Mouse (Mus musculus) cerebellum, postnatal 14 days (tissue): ENCODE data around the gene Rgs2.

ENCODE experiments used
- DNase-seq, 2 experiments: peaks; one replicate each; pipeline ENCODE4 v3.0.0; 2021; ENCODE audit warnings: mixed read lengths in 2 of 2

Gene Rgs2

DNA sequence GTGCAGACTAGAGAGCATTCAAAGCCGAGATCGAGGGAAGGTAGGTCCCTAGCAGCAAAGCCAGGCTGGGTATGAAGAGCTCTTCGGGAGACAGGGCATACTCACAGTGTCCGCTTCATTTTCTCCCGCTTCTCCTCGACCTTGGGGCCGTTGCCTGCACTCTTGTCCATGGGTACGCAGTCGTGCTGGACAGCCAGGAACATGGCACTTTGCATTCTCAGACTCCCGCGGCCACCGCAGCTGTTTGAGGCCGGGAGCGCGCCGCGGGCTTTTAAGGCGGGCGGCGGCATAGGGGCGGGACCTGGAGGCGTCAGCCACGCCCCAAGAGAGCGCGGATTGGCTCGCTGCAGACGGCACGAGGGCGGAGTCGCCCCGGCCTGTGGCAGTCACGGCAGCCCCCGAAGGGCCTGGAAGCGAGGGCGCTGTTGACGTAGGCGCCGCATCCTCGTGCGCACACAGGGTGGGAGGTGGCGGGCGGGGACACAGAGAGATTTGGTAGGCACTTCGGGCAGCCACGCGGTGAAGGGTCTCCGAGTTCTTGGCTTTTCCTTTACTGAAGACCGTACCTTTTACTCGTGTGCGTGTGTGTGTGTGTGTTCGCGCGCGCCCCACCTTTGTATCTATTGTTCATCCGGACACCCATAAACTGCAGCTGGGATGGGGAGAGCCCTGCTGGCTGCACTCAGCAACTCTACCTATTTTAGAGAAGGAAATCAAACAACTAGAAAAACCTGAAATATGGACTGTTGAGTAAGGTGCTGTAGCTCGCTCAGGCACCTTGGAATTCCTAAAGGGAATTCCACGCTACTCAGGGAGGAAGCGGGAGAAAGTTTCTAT, at the start of gene Rgs2:
TSS of gene Rgs2 (minus strand) at position 258 of the 837 bp plus-strand sequence.
- DNase-seq, result peak; percentile 97 to 99

DNA sequence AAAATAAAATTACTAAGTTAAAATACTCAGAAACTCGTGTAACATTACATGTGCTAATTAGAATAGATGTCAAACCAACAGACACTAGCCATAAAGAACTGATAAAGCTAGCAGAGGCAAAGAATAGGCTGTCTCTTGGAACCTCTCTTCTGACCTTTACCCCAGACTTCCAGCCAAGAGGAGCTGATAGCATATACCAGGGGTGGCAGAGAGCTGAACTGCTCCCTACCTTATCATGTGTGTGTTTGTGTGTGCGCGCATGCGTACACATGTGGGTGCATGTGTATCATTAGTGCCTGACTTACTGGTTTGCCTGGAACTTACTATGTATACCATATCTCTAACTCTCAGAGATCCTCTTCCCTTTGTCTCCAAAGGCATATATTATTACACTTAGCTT, 49.4 kb upstream of the Rgs2 start:
- no peak for DNase-seq

DNA sequence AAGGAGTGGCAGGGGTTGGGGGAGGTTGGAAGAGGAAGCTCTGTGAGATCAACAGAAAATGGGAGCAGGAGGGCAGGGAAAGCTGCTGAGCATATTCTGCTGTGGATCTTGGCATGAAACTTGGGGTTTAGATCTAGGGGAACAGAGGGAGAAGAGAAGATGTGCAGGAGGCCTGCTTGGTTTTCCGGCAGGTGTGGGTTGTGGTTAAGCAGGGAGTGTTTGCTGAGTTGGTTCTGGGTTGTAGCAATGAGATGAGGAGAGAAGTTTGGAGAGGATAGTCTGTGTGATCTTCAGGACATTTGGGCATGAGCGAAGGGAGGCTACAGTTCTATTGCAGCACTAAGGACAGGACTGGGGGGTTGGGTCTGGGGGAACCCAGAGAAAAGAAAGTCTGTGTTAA, 37.9 kb upstream of the Rgs2 start:
- no peak for DNase-seq

DNA sequence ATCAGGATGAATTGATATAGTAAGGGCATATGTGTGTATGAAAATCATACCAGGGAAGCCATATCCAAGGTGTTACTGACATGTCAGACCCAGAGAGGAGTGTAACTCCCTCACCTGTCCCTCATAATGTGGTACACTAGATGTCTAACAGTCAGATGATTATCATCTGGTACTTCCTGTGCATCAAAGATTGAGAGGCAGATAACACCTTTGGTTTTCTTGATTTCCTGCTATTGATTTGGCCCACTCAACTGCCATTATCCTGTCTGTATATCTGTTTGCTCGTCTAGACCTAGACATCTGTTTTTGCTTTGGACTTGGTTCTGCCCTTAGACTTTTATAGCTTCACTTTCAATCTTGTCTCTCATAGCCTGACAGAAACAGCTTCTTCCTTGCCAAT, 29.5 kb upstream of the Rgs2 start:
- DNase-seq, result no peak

DNA sequence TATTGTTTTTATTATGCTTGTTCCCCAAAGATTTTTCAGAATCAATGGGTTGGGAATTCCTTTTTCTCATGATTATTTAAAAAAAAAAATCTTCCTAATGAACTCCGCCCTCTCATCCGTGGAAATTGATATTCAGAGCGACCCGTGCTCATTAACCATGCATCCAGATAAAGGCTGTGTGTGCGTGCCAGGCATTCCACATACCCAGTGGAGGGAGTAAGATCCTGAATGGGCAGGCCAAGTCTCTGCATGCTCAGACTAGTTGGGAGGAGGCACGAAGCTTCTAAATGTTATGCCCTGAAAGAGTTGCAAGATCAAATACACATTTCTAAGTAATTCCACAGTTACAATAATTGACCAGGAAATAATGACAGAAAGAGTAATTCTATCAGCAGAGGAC, 26.5 kb upstream of the Rgs2 start:
- peak in 1 of 2 experiments; percentile 10 for DNase-seq

DNA sequence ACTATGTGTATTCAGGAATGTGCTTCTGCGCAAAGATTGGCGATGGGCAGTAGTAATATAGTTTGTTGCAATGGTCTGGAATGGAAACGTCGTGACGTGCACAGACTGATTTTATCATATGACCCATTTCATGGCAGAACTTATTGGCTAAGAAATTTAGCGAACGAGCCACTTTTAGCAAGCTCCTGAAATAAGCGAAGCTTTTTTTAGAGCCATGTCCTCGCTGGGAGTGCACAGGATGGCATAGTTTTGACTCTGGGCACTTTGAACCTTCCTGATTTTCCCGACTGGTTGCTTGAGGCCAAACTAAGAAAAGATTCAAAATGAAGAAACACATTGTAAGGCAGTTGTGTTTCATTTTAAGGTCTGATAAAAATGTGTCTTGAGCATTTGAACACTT, 25.7 kb upstream of the Rgs2 start:
- DNase-seq, result no peak

DNA sequence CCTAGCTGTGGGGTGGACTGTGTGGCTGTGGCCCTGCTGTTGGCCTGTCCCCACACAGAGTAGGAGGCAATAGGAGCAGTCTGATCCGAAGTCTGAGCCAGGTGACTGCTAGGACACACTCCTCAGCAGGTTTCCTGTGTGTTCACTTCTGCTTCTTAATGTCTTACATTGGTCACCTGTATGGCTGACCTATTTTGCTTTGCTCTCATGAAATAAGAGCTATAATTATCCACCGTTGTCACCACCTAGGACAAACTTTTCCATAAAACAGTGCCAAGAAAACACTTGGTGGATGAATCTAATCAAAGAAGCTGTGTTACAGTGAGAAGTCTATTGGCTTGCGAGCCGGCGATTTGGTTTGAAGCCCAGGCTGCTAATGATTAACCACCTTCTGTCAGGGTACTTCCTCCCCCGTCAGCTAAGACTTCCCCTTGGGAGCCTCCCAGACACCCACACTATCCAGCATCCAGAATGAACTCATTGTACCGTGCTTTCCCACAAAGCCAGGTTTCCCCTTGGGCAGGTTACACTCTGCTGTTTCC, 14.5 kb upstream of the Rgs2 start:
- peak; percentile 50 for DNase-seq

DNA sequence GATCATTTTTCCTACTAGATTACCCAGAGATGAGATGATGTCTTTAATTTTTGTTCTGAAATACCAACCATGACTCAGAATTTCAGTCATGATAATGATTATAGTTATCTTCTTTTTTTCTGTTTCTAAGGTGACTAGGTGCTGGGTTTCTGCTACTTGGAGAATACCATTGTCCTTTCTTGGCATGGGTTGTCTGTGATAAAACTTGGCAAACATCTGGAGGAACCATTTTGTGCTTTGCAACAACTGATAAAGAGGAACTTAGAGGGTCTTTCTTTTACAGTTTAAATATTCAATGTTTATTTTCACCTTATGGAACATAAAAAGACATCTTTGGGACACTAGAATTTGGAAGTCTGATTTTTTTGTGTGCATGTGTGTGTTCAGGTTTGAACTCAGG, 10.0 kb upstream of the Rgs2 start:
- no peak for DNase-seq

DNA sequence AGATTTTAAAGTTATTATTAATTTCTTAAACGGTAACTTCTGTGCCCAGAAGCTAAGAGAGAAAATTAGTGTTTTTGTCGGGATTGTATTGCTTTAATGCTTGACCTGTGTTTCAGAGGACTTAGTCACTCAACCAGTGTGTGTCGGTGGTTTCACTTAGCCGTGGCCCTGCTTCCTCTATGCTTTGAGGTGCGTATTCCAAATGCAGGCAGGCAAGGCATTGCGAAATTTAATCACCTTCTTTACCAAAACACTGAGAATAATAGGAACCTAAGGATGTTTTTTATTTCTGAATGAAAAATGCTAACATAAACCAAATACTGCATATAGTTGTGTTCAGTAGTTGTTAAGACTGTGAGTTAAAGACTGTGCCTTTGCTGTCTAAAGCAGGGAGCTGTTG, 3.4 kb upstream of the Rgs2 start:
- DNase-seq, result no peak

DNA sequence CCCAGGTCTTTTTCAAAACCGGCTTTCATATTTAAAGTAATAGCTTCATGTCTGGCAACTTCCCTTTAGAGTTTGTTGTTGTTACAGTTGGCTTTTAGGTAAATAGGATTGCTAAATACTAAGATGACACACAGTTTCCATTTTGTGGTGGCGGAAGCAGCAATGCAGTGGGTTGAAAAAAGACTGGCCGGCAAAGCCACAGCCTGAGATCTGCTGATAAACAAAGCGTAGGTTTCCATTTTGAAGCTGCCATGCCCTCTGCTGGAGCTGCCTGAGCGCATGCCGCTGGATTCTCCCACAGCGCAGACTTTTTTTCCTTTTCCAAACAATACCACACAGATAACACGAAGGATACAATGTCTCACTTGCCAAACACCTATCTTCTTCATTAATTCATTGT, 2.6 kb upstream of the Rgs2 start:
- peak; percentile 79 for DNase-seq

DNA sequence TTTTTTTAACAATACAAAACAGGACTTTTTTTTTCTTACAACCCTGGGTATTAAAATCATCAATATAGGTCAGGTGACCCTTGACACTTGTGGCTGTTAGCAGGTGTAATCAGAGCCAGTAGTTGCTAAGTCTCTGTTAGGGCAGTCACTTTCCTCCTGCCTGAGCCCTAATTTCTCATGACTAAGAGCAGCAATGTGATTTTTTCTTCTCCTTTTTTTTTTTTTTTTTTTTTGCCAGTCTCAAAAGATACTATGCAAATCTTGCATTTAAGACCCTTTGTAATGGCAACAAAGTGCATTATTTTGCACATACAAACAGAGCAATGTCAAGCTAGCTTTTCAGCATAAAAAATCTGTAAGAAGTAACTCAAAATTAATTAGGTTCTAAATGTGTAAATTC, 1.7 kb upstream of the Rgs2 start:
- DNase-seq, result no peak

DNA sequence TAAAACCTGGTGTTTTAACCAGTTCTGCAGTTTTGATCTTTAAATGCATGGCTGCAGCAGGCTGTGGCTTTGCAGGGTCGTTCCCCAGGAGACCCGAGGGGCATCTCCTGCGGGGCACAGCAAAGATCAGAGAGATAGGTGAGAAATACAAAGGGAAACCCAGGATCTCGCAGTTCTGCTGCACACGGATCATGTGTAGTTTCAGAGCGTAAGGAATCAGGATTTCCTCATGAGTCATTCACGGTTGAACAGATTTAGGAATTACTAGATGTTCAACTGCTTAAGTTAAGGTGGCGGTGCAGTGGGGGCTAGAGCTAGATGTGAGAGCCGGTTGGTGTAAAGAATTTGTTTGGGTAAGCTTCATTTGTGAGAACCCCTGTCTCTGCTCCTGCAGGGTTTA, 780 bp upstream of the Rgs2 start:
- DNase-seq, result peak in 1 of 2 experiments; percentile 26

DNA sequence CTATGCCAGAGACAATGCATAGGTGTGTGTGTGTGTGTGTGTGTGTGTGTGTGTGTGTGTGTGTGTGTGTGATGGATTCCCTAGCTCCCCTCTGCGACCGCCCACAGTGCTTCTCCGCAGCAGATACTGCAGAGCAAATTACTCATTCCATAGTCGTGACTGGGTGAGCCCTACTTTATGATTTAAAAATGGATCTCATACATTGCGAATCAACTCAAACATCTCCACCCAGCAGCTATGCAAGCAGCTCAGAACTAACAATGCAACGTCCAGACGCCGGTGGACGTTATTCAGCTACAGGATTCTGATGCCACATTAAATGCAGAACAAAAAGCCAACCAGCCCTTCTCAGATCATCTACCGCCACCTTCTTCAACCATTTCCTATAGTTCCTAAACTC, 545 bp downstream of the Rgs2 start:
- peak in 1 of 2 experiments; percentile 39 for DNase-seq

DNA sequence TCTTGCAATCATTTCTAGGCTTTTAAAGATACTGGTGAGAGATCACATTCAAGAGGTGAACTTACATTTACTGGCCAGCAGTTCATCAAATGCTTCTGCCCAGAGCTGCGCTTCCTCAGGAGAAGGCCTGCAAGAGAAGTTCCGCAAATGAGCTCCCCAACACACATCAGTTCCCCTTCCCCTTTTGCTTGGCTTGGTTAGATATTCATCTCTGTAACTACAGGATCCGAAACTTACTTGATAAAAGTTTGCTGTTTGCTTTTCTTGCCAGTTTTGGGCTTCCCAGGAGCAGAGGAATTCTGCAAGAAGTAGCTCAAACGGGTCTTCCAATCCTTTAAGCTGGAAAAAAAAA, 1.3 kb downstream of the Rgs2 start:
- DNase-seq, result no peak

DNA sequence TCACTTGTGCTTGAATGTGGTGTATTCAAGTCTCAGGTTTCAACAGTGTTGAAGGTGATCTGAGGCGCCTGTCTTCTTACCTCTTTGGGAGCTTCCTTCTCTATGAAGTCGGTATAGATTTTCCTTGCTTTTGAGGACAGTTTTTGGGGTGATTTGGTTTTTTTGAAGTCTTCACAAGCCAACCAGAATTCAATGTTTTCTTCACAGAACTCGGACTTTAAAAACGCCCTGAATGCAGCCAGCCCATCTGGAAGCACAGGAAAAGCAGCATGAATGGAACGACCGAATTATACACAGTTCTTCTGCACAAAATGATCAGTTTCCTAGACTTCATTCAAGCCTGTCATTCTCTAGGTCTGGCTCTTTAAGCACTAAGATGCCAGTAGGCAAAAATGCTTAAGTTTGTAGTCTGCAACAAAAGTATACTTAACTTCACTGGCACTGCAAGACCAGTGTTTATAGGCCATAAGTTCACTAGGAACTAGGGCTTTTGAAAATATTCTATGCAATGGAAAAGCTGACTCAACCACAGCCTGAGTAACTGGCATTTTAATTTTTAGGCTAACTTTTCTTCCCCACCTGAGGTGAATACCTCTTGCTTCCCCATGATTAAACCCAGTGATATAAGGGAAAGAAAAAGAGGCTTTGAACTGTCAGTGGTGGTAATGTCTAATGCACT, 1.8 kb downstream of the Rgs2 start:
- no peak for DNase-seq

DNA sequence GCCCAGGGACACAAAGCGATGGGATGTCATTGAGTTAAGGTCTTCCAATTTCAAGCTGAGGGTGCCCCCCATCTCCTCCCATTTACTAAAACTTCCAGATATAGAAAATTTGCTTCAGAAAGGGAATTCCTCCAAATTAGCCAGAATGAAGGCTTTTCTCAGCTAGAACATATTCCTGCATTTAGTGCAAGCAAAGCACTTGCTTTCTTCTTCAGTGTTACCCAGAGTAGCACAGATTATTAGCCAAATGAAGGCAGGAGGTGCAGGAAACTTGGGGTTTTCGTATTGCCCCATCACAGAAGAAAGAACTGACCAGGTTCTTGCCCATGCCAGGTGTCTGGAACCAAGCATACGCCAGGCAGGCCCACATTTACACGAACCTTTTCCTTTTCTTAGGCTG, 3.7 kb downstream of the Rgs2 start:
- DNase-seq, result no peak

DNA sequence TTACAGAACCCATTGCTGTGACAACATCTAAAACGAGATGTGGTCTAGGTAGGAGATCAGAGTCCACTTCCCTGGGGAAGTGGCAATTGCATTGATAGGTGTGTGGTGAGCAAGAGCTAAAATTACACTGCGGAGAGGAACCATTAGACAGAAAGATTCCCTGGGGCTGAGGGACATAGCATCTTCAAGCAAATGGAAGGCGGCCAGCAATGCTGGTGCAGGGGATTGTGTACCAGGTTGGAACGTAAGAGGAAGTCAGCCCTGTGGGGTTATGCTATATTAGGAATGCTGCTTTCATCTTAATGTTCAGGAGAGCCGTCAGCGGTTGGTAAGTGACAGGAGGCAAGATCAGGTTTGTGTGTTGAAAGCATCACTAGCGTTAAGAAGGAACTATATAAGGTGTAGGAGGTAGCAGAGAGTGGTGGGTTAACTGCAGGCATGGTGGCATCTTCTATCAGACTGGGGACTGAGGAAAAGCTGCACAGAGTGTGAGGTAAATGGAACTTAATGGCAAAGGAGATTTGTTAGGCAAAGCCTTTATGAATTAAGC, 4.5 kb downstream of the Rgs2 start:
- peak; percentile 22 to 35 for DNase-seq

DNA sequence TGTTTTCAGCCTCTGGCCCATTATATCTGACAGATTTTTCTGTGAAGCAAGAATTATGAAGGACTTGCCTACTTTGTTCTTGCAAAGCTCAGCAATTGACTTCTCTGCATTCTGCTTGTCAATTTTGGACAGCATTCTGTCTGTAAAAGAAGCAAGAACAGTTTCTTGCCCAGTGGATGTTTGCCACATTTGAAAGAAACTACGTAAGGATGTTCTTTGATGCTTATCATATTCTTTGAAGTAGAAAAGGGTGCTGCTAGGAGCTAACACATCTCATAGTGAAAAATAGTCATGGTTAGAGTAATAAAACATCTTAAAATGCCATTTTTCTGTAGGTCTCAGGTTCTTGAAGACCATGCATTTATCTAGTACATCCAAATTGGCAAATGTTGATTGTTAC, 10.9 kb downstream of the Rgs2 start:
- no peak for DNase-seq

DNA sequence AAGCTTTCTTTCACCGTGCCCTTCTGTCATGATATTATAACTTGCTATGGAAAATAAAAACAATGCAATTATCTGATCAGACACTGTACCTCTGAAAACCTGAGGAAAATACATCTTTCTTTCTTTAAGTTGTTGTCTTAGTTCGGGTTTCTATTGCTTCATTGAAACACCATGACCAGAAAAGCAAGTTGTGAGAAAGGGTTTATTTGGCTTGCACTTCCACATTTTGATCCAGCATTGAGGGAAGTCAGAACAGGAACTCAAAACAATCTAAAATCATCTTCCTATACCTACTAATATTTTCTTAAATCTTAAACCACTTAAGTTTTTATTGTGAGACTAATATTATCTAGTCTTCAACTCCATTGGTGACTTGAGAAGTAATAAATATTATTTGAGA, 11.4 kb downstream of the Rgs2 start:
- DNase-seq, result no peak

DNA sequence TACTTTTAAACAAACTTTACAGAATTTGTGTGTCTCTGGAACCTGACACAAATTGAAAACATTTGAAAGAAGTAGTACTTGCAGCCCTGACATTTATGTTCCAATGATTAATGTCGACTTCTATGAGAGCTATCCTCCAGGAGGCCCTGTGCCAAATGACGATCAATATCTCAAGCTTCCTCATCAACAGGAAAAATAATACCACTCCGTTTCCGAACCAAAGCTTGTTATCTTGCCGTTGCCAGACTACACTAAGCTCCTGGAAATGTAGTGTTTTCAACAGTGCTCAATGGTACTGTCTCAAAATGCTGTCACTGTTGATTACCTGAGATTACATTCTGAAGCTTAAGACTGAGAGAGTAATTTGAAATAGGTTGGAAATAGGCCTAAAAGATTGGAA, 13.7 kb downstream of the Rgs2 start:
- no peak for DNase-seq

DNA sequence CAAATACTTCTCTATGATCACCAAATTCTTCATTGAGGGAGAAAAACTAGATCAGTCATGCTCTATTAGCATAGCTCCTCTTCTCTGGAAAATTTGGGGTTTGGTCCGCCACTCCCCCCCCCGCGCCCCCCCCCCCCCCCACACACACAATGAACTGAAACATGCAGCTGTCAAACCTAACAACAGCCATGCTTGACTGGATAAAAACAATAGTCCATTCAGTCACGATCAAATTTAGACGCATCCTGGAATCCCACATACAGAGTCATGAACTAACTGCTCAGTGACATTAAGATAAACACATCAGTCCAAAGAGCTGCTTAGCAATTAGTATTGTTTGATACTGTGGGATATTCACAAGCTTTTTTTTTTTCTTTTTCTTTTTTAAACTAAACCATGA, 14.2 kb downstream of the Rgs2 start:
- DNase-seq, result no peak

DNA sequence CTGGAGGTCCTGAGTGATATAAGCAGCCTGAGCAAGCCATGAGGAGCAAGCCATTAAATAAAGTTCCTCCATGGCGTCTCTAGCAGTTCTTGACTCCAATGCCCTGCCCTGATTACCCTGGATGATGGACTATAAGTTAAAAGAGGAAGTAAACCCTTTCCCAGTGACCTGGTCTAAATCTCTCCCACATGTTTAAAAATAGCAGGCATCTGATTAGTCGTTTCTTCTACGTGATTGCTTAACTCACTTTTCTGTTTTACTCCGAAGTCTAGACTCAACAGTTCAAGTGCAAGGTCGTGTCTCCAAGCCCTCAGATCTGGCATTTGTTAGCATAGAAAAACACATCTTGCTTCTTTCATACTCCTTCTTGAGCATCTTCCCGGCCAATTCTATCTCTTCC, 15.2 kb downstream of the Rgs2 start:
- DNase-seq, result no peak

DNA sequence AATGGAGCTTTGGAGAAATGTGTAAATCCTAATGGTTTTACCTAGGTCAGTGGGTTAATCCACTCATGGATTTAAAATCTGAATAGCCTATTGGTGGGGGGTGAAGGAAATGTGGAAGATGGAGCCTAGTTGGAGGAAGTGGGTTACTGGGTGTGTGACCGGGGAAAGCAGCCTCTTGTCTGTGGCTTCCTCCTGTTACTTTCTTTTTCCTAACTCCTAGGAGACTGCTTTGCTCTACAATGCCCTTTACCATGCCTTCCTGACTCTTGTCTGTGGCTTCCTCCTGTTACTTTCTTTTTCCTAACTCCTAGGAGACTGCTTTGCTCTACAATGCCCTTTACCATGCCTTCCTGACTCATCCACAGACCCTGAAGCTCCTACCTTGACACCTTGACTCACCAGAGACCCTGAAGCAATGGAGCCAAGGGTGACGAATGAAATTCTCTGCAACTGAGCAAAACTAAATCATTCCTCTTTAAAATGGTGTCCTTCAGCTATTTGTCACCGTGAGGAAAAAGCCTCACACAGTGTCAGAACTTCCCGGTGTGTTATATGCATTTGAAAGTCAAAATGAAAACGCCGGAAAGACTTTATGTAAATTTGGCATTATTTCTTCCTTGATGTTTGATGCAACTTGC, 18.9 kb downstream of the Rgs2 start:
- DNase-seq, result no peak
